Mouse (Mus musculus): ENCODE results near the gene Ciao2a.

Gene Ciao2a

GRCm38 (mm10) chr9:66120945-66121344, 5.5 kb upstream of the Ciao2a start:
- no peak for DNase-seq (ENCODE audit: low spot score)

GRCm38 (mm10) chr9:66121421-66121820, 5.0 kb upstream of the Ciao2a start:
- no peak for DNase-seq (ENCODE audit: low spot score)

GRCm38 (mm10) chr9:66123648-66124047, 2.8 kb upstream of the Ciao2a start:
- no peak for DNase-seq (ENCODE audit: low spot score)

- DNase-seq (ENCODE audit: low spot score), result peak; percentile 25
Observed at GRCm38 (mm10) chr9:66124111-66124531, 2.3 kb upstream of the Ciao2a start.

- peak; percentile 96 for DNase-seq (ENCODE audit: low spot score)
Observed at GRCm38 (mm10) chr9:66124681-66125542, 1.5 kb upstream of the Ciao2a start.

- no peak for DNase-seq (ENCODE audit: low spot score)
Observed at GRCm38 (mm10) chr9:66125543-66126455, 612 bp upstream of the Ciao2a start.

- no peak for DNase-seq (ENCODE audit: low spot score)
Observed at GRCm38 (mm10) chr9:66127193-66127546, 759 bp downstream of the Ciao2a start.

- DNase-seq (ENCODE audit: low spot score), result no peak
Observed at GRCm38 (mm10) chr9:66127884-66128283, 1.5 kb downstream of the Ciao2a start.

DNA sequence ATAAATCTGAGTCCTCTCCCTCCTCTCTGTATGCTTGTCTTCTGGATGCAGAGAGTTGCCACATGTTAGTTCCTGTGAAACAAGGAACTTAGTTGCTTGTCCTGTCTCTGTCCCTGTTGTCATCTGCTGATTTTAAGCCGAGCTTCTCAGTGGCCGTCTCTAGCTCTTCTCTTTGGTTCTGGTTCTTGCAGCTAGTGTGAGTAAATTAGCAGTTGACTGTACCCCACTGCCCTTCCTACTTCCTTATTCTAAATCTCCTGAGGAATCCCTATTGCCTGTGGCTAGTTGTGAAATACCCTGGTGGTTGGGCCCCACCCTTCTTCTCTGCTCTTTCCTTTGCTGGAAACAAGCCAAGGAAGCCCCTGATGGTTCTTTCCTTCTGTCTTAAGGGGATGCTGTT, 5.1 kb downstream of the Ciao2a start:
- DNase-seq (ENCODE audit: low spot score), result no peak

- DNase-seq (ENCODE audit: low spot score), result no peak
Observed at GRCm38 (mm10) chr9:66135967-66136366, 9.6 kb downstream of the Ciao2a start.

DNA sequence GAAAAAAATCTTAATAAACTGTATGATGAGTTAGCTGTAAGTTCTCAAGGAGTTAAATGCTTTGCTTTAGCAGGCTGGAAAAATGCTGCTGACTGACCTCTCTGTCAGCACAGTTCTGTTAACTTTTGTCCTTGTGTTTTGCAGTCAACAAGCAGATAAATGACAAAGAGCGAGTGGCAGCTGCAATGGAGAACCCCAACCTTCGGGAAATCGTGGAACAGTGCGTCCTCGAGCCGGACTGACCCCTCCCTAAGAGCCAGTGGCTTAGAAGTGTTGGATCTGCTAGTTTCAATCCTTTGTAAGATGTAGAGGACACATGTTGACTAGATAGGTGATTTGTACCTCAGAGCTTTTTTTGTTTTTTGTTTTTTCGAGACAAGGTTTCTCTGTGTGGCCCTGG, 11.8 kb downstream of the Ciao2a start:
- DNase-seq (ENCODE audit: low spot score), result no peak

DNA sequence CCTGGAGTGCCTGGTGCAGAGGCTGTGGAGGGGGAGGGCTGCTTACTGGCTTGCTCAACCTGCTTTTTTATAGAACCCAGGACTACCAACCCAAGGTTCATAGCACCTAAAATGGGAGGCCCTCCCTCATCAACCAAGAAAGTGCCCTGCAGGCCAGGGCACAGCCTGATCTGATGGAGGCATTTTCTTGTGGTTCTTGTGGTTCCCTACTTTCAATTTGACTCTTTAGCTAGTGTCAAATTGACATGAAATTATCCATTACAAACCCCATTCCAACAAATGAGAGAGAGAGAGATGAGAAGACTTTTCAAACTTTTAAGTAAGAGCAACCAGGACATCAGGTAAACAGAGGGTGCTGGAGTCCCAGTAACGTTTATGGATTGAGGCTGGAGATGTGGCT, 15.9 kb downstream of the Ciao2a start:
- DNase-seq (ENCODE audit: low spot score), result no peak

GRCm38 (mm10) chr9:66144248-66144647, 17.8 kb downstream of the Ciao2a start:
- DNase-seq (ENCODE audit: low spot score), result peak; percentile 76

DNA sequence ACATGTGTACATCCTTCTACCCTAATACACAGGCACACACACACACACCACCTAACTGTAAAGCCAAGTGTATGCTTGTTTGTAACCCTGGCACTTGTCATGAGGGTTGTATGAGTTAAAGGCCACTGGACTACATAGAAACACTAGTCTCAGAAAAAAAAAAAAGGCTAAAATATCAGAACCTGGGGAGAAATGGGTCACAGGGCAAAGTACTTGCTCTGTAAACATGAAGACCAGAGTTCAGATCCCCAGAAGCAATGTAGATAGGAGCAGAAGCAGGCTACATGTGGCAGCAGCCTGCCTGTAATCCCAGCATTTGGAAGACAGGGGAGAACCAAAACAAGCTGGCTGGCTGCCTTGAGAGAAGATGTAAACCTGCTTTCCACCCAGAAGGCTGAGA, 19.7 kb downstream of the Ciao2a start:
- DNase-seq (ENCODE audit: low spot score), result no peak

DNA sequence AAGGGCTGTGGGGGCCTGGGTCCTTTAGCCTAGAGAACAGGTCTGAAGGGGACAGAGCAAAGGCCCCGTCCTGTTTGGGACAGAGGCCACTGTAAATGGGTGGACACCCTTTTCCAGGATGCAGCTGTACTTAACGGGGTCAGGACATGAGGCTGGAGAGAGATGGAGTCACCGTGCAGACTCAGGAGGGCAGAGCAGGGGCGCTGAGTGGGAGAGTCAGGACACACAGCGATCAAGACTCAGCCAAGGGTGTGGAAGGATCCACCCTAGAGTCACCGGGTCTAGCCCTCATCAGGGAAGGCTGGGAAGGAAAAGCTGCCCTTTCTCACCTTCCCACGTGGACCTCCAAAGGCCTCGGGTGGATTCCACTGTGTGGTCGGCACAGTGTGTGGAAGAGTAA, 25.6 kb downstream of the Ciao2a start:
- DNase-seq (ENCODE audit: low spot score), result no peak

- no peak for DNase-seq (ENCODE audit: low spot score)
Observed at GRCm38 (mm10) chr9:66153594-66153993, 27.2 kb downstream of the Ciao2a start.

DNA sequence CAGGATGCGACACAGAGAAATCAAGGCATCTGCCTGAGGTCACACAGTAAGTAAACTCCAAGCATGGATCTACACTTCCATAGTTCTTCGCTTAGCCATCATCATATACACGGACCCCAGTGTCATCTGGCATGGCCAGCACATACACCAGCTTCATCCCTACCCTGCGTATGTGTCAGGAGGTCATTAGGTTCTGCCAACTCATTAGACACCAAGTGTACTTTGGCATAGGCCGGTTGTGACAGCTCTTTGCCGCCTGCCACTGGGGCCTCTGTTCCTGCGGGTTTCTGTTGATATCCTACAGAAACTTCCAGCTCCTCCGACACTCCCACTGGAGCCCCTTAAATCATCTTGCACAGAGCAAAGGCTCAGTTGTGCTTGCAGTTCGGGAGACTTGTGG, 27.6 kb downstream of the Ciao2a start:
- DNase-seq (ENCODE audit: low spot score), result no peak

DNA sequence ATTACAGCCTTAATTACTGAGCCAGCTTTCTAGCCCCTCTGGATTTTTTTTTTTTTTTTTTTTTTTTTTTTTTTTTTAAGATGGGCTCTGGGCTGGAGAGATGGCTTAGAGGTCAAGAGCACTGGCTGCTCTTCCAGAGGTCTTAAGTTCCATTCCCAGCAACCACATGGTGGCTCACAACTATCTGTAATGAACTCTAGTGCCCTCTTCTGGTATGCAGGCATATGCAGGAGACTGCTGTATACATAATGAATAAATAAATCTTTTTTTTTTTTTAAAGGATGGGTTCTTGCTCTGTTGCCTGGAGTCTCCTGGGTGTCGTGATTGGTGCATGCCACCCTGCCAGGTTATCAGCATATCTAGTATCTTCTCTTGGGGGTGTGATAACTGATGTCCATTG, 29.1 kb downstream of the Ciao2a start:
- DNase-seq (ENCODE audit: low spot score), result no peak

- peak; percentile 67 for DNase-seq (ENCODE audit: low spot score)
Observed at GRCm38 (mm10) chr9:66157958-66158830, 31.8 kb downstream of the Ciao2a start, which contains the start of gene Dapk2. TSS of gene Dapk2 (plus strand) at chr9:66158223.

DNA sequence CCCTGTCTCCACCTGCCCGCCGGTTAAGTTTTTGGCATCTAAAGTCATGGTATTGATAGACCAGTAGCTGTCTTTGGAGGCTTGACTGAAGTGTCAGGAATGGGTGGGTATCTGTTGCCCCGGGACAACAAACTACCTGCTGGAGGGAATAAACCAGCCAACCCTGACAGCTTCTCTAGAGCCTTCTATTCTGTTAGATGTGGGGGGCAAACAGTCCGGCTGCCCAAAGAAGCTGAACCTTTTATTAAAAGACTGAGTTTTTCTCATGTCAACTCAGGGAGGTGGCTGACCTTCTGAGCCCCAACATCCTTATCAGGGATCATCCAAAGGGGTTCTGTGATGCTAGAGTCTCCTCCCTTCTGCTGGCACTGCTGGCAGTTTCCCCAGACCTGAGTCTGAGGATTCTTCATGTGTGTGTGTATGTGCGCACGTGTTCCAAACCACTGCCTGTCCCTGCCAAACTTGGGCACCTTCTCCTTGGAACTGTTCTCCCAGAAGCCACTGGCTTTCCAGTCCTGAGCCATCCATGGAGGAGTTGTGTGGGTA, 32.5 kb downstream of the Ciao2a start:
- DNase-seq (ENCODE audit: low spot score), result no peak

DNA sequence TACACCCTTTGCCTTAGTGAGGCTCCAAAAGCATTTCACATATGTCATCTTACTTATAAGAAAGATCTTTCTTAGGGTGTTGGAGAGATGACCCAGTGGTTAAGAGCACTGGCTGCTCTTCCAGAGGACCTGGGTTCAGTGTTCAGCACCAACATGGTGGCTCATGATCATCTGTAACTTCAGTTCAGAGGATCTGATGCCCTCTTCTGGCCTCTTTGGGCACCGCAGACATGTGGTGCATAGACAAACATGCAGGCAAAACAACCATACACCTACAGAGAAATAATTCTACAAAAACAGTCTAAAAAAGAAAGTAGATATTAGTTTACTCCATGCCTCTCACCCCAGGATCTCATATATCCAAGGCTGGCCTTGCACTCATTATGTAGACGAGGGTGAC, 33.7 kb downstream of the Ciao2a start:
- DNase-seq (ENCODE audit: low spot score), result no peak

GRCm38 (mm10) chr9:66162995-66163394, 36.6 kb downstream of the Ciao2a start:
- DNase-seq (ENCODE audit: low spot score), result no peak

Measured in layer of hippocampus, adult 11-12 months (tissue).